Mouse (Mus musculus) C2C12 (cell line): ENCODE results near the gene Snap47. TPM values are rescaled to one million over a fixed set of nuclear protein-coding genes. Genes with fewer than 3 reads are reported as not detected.

Experiments
- H3K27me3 ChIP-seq: one replicate; pipeline ENCODE4 v1.6.1; 2011; ENCODE audit not compliant: control insufficient read depth, insufficient read depth, insufficient read length
- H3K36me3 ChIP-seq: one replicate; pipeline ENCODE4 v1.6.1; 2011; ENCODE audit not compliant: control insufficient read depth, insufficient read depth
- H3K4me3 ChIP-seq: one replicate; pipeline ENCODE4 v1.5.1; 2011; ENCODE audit warnings: mild to moderate bottlenecking, control low read depth; ENCODE audit not compliant: poor library complexity, insufficient read depth, severe bottlenecking
- H3K79me2 ChIP-seq: one replicate; pipeline ENCODE4 v1.6.1; 2011; ENCODE audit not compliant: control insufficient read depth, insufficient read depth
- H3K79me3 ChIP-seq: one replicate; pipeline ENCODE4 v1.6.1; 2011; ENCODE audit warnings: low read depth, control low read depth
- H3ac ChIP-seq: one replicate; pipeline ENCODE3; 2011; ENCODE audit warnings: low read depth; ENCODE audit not compliant: control insufficient read depth, insufficient read length
- CEBPB ChIP-seq: IDR thresholded peaks from one replicate; pipeline ENCODE4 v1.6.1; 2011; ENCODE audit warnings: low read depth, mild to moderate bottlenecking, control low read depth, moderate library complexity
- CTCF ChIP-seq: IDR thresholded peaks from one replicate; pipeline ENCODE4 v1.5.1; 2011; ENCODE audit not compliant: control insufficient read depth, insufficient read depth, insufficient read length
- FOSL1 ChIP-seq: IDR thresholded peaks from one replicate; pipeline ENCODE4 v1.8.0; 2011; ENCODE audit warnings: mild to moderate bottlenecking, low read length; ENCODE audit not compliant: poor library complexity, insufficient read depth, severe bottlenecking
- MAX ChIP-seq: IDR thresholded peaks from one replicate; pipeline ENCODE4 v1.6.1; 2011; ENCODE audit warnings: mild to moderate bottlenecking, control low read depth
- MYOD1 ChIP-seq: IDR thresholded peaks from one replicate; pipeline ENCODE4 v1.6.1; 2011; ENCODE audit warnings: low read depth; ENCODE audit not compliant: control insufficient read depth, insufficient read length
- MYOG ChIP-seq: IDR thresholded peaks from one replicate; pipeline ENCODE4 v1.6.1; 2011; ENCODE audit not compliant: control insufficient read depth, insufficient read length; ENCODE audit errors: extremely low read depth
- USF1 ChIP-seq: IDR thresholded peaks from one replicate; pipeline ENCODE4 v1.6.1; 2011; ENCODE audit warnings: low read depth, mild to moderate bottlenecking, control low read depth, moderate library complexity
- polyA plus RNA-seq: library from polyadenylated mRNA; unstranded; fragments of >200 nt; fragmentation: generic; extraction: Trizol; gene quantifications from one replicate; pipeline ENCODE4 v1.2.1, GENCODE M21; 2012; ENCODE audit warnings: missing spikeins

Snap47 gene
- polyA plus RNA-seq, 1 experiment: 54.3 TPM

GRCm38 (mm10) chr11:59437954-59438353, 13.0 kb downstream of the Snap47 start:
- peaks cover 10% of the 10 kb centered on the region for H3K36me3 ChIP-seq
- H3K79me3 ChIP-seq: no peaks in the 10 kb centered on the region
- H3K79me2 ChIP-seq: peaks cover 5% of the 10 kb centered on the region
- TF ChIP-seq USF1: no peak
- H3K4me3 ChIP-seq: no peak overlapping the region
- no peaks in the 10 kb centered on the region for H3K27me3 ChIP-seq
- H3ac ChIP-seq: no peak overlapping the region

GRCm38 (mm10) chr11:59432261-59432660, 18.7 kb downstream of the Snap47 start:
- Histone ChIP-seq H3K36me3 (peaks cover 22% of the 10 kb centered on the region), H3K79me3 (no peaks in the 10 kb centered on the region), H3ac (no peak overlapping the region), H3K27me3 (no peaks in the 10 kb centered on the region), H3K79me2 (peaks cover 5% of the 10 kb centered on the region), H3K4me3 (no peak overlapping the region)
- TF ChIP-seq FOSL1 (no peak), MAX (no peak), USF1 (no peak), CTCF (no peak), MYOG (no peak), CEBPB (no peak), MYOD1 (no peak)

GRCm38 (mm10) chr11:59429959-59430358, 21.0 kb downstream of the Snap47 start:
- H3K4me3 ChIP-seq: no peak overlapping the region
- peaks cover 44% of the 10 kb centered on the region for H3K36me3 ChIP-seq
- H3K27me3 ChIP-seq: no peaks in the 10 kb centered on the region
- peaks cover 5% of the 10 kb centered on the region for H3K79me2 ChIP-seq
- TF ChIP-seq MYOG: no peak
- no peak for TF ChIP-seq FOSL1
- TF ChIP-seq CTCF: no peak
- TF ChIP-seq CEBPB: no peak
- TF ChIP-seq USF1: no peak
- TF ChIP-seq MAX: no peak
- TF ChIP-seq MYOD1: no peak
- no peak overlapping the region for H3ac ChIP-seq
- no peaks in the 10 kb centered on the region for H3K79me3 ChIP-seq

GRCm38 (mm10) chr11:59428057-59428660, 22.8 kb downstream of the Snap47 start:
- TF ChIP-seq CTCF (no peak), FOSL1 (no peak), MYOD1 (no peak), USF1 (no peak), MAX (no peak), MYOG (no peak), CEBPB (no peak)
- no peak overlapping the region for H3ac ChIP-seq
- no peaks in the 10 kb centered on the region for H3K79me3 ChIP-seq
- peaks cover 57% of the 10 kb centered on the region for H3K36me3 ChIP-seq
- no peaks in the 10 kb centered on the region for H3K27me3 ChIP-seq
- H3K4me3 ChIP-seq: no peak overlapping the region
- no peaks in the 10 kb centered on the region for H3K79me2 ChIP-seq

GRCm38 (mm10) chr11:59425671-59426101, 25.3 kb downstream of the Snap47 start:
- Histone ChIP-seq H3K79me3 (no peaks in the 10 kb centered on the region), H3K79me2 (no peaks in the 10 kb centered on the region), H3ac (no peak overlapping the region), H3K27me3 (no peaks in the 10 kb centered on the region), H3K4me3 (no peak overlapping the region), H3K36me3 (peaks cover 53% of the 10 kb centered on the region)
- no peak for TF ChIP-seq FOSL1
- TF ChIP-seq CTCF: no peak
- no peak for TF ChIP-seq CEBPB
- no peak for TF ChIP-seq MYOG
- no peak for TF ChIP-seq MAX
- no peak for TF ChIP-seq MYOD1
- TF ChIP-seq USF1: no peak

- Histone ChIP-seq H3ac (no peak overlapping the region), H3K36me3 (peaks cover 61% of the 10 kb centered on the region), H3K79me3 (no peaks in the 10 kb centered on the region), H3K27me3 (no peaks in the 10 kb centered on the region), H3K79me2 (no peaks in the 10 kb centered on the region), H3K4me3 (no peak overlapping the region)
- TF ChIP-seq FOSL1: no peak
- no peak for TF ChIP-seq USF1
- TF ChIP-seq MYOG: no peak
These were observed 27.9 kb downstream of the Snap47 start for GRCm38 (mm10) chr11:59423010-59423588.
